11 mouse cellular contexts compared by ENCODE assay signal in the genomic region with DNA sequence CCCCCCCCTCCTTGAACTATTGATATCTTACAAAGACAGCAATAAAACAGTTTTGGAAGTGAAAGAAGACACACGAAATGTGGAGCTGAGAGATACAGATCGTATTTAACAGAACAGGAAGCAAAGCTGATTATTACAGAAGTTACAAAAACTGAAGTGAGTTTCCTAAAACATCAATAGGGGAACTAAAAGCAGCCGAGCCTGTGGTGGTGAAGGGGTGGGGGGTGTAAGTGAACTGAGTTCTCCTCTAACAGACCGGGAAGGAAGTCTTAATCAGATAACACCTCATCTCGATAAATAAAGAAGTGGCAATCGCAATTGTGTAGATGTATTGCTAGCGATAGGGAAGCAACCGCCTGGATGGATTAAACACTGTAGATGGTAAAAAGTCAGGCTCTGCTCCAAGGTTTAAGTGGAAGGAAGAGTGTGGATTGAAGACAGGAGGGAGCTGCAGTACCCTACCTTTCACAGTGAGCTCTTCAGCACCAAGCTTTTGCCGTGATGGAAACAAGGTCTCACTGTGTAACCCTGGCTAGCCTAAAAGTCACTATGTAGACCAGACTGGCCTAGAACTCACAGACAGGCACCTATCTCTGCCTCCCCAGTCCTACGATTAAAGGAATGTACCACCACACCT. TPM values are rescaled to one million over a fixed set of nuclear protein-coding genes. Genes with fewer than 3 reads are reported as not detected.
A peak's percentile ranks its signal among the peaks of the same experiment; 100 is the strongest.
DNase-seq lines count a peak whose midpoint lies in the region.
"Had no signal": no experiment of that assay in that cellular context is flagged by ENCODE, and none has a peak within 500 bp of the region (broad histone marks: within the 10 kb centered on the region; RNA-seq: fewer than 3 reads in every experiment).

No protein-coding gene starts in this region.

- no peak overlapping the region for H3K4me3 ChIP-seq in brown adipose tissue, adult 24 weeks (ENCODE audit: insufficient read depth, low read depth, low read length)
- H3K4me3 ChIP-seq: embryonic facial prominence, embryonic 15.5 days had no signal

- no peaks in the 10 kb centered on the region for H3K4me1 ChIP-seq in brown adipose tissue, adult 24 weeks (ENCODE audit: control insufficient read depth, insufficient read depth, insufficient read length, low read length)
- H3K4me1 ChIP-seq: embryonic facial prominence, embryonic 15.5 days had no signal

- peak; percentile 20 to 49 for DNase-seq in CD8-positive naive resting alpha-beta T cell, adult 2 months (ENCODE audit: low read depth in 2 of 2, low spot score in 2 of 2)
- DNase-seq in lung, postnatal 36 days = peak; percentile 71
- DNase-seq in spleen, postnatal 36 days (ENCODE audit: low spot score in 2 of 2) = peak; percentile 86 to 89
- DNase-seq in neural tube, embryonic 10.5 days (ENCODE audit: extremely low spot score, low spot score) = no peak
- no peak for DNase-seq in adrenal gland, adult 8-10 months
- no peak for DNase-seq in testis, postnatal 10 days (ENCODE audit: low spot score)
- no peak for DNase-seq in kidney, postnatal 25 days
- DNase-seq: heart, postnatal 4 days; kidney, postnatal 36 days had no signal

- peak overlapping the region; percentile 41 for H3K27ac ChIP-seq in brown adipose tissue, adult 24 weeks (replicated peaks; ENCODE audit: low read depth, low read length)
- H3K27ac ChIP-seq: embryonic facial prominence, embryonic 15.5 days had no signal

RNA-seq across cellular contexts. Expression of a gene that starts 31.2 kb away (rescaled TPM):
- polyA plus RNA-seq in brown adipose tissue, adult 24 weeks (2012; ENCODE audit: insufficient read depth, insufficient read length, missing spikeins) = 102 and 107 TPM in 2 replicates
- total RNA-seq in adrenal gland, adult 8-10 months (2022) = 100 to 1,000 TPM; 158 to 193 (median 172) TPM

Comparison
In these comparisons a context has a peak if more than half of its experiments do, and no peak if none do; other contexts are left out.
1. DNase-seq: peak in CD8-positive naive resting alpha-beta T cell, adult 2 months (2 of 2), lung, postnatal 36 days (single experiment) and spleen, postnatal 36 days (2 of 2); none in neural tube, embryonic 10.5 days (single experiment), adrenal gland, adult 8-10 months (single experiment), testis, postnatal 10 days (single experiment) and kidney, postnatal 25 days (0 of 2).